In the genomic region with DNA sequence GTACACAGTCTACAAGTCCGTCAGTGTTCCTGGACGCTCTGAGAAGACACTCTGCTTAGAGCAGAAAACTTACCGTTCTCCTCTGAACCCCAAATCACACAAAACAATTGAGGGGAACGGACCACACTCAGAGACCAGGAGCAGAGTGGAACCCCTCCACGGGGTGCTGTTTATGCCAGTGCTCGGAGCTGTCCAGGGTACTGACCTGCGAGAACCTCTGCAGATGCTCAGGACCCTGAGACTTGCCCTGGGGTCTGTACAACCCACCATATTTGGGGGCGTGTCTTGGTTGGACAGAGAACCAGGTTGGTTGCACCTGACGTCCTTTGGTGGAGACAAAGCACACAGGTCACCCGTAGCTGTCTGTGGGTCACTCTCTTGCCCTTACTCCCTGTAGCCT, we compare ENCODE assay signal across 8 mouse cellular contexts.
DNase-seq lines count a peak whose midpoint lies in the region; ATAC-seq and TF ChIP-seq lines count a peak whose summit lies in the region.

No protein-coding gene starts in this region.

- H3K4me1 ChIP-seq in kidney, adult 2 months (ENCODE audit: control insufficient read depth, insufficient read depth, low read length), result no peaks in the 10 kb centered on the region
- no peaks in the 10 kb centered on the region for H3K4me1 ChIP-seq in forebrain, embryonic 11.5 days (replicated peaks; ENCODE audit: control insufficient read depth, insufficient read depth, low read length)

- no peaks in the 10 kb centered on the region for H3K9me3 ChIP-seq in forebrain, embryonic 11.5 days (ENCODE audit: control insufficient read depth, low read length)

- no peak for TF ChIP-seq POLR2A in kidney, adult 2 months (IDR thresholded peaks at IDR 0.05; ENCODE audit: low read depth, low read length)

- intact Hi-C loops in left cerebral cortex, postnatal 4 days (cut with DNase I), result no loop called here

- H3K4me3 ChIP-seq in kidney, adult 2 months (ENCODE audit: insufficient read depth, low read depth, low read length), result no peak overlapping the region
- H3K4me3 ChIP-seq in forebrain, embryonic 11.5 days (ENCODE audit: low read depth, low read length), result no peak overlapping the region

- H3K27me3 ChIP-seq in kidney, adult 2 months (replicated peaks; ENCODE audit: control insufficient read depth, insufficient read depth, low read length), result no peaks in the 10 kb centered on the region
- no peaks in the 10 kb centered on the region for H3K27me3 ChIP-seq in forebrain, embryonic 11.5 days (ENCODE audit: control insufficient read depth, insufficient read depth, low read length)

- no peak overlapping the region for H3K27ac ChIP-seq in kidney, adult 2 months (ENCODE audit: insufficient read depth, low read depth, low read length)
- no peak overlapping the region for H3K27ac ChIP-seq in forebrain, embryonic 11.5 days (ENCODE audit: low read depth, low read length)

- 40% methylated on average over 10 of the region's 10 CpGs for WGBS in kidney, adult 2 months
- WGBS in forebrain, embryonic 11.5 days, result 46% methylated on average over 10 of the region's 10 CpGs

- DNase-seq in kidney, postnatal 14 days, result peak; percentile 22
- DNase-seq in kidney, adult 2 months, result no peak
- peak; percentile 24 for DNase-seq in WW6 (ENCODE audit: low read depth, low spot score)
- peak; percentile 74 for DNase-seq in forebrain, embryonic 11.5 days (ENCODE audit: low spot score)
- peak; percentile 49 for DNase-seq in retina, postnatal 1 day
- no peak for DNase-seq in left cerebral cortex, postnatal 4 days
- no peak for DNase-seq in cerebellum, postnatal 36 days
- no peak for DNase-seq in spleen, postnatal 36 days (ENCODE audit: low spot score in 2 of 2)

- H3K9ac ChIP-seq in forebrain, embryonic 11.5 days (ENCODE audit: low read length), result no peak overlapping the region

- ATAC-seq in forebrain, embryonic 11.5 days (replicated peaks; ENCODE audit: low FRiP score), result no peak

- H3K4me2 ChIP-seq in forebrain, embryonic 11.5 days (ENCODE audit: low read depth, low read length, severe bottlenecking), result no peak overlapping the region

- H3K36me3 ChIP-seq in kidney, adult 2 months (ENCODE audit: control insufficient read depth, insufficient read depth, low read length), result no peaks in the 10 kb centered on the region
- no peaks in the 10 kb centered on the region for H3K36me3 ChIP-seq in forebrain, embryonic 11.5 days (ENCODE audit: control insufficient read depth, insufficient read depth, low read length)

- no peak for TF ChIP-seq CTCF in kidney, adult 2 months (conservative IDR thresholded peaks at IDR 0.05; ENCODE audit: insufficient read depth, insufficient read length, low read depth, low read length)

Comparison
In these comparisons a context has a peak if more than half of its experiments do, and no peak if none do; other contexts are left out.
1. DNase-seq: peak in kidney, postnatal 14 days (single experiment), WW6 (single experiment), forebrain, embryonic 11.5 days (single experiment) and retina, postnatal 1 day (single experiment); none in kidney, adult 2 months (single experiment), left cerebral cortex, postnatal 4 days (single experiment), cerebellum, postnatal 36 days (0 of 2) and spleen, postnatal 36 days (0 of 2).